Mouse (Mus musculus) ovary, adult 10 weeks (tissue): ENCODE results near the gene Eif2b5. TPM values are rescaled to one million over a fixed set of nuclear protein-coding genes. Genes with fewer than 3 reads are reported as not detected.

Experiments
- polyA plus RNA-seq: library from polyadenylated mRNA; stranded (reverse); fragments of 350-450 nt; fragmentation: Illumina TruSeq; extraction: RNeasy Lipid Tissue Mini Kit (QIAGEN cat#74804); gene quantifications from one replicate; pipeline ENCODE4 v1.2.3, GENCODE M21; 2014

The Eif2b5 gene
- polyA plus RNA-seq: 8.2 TPM

DNA sequence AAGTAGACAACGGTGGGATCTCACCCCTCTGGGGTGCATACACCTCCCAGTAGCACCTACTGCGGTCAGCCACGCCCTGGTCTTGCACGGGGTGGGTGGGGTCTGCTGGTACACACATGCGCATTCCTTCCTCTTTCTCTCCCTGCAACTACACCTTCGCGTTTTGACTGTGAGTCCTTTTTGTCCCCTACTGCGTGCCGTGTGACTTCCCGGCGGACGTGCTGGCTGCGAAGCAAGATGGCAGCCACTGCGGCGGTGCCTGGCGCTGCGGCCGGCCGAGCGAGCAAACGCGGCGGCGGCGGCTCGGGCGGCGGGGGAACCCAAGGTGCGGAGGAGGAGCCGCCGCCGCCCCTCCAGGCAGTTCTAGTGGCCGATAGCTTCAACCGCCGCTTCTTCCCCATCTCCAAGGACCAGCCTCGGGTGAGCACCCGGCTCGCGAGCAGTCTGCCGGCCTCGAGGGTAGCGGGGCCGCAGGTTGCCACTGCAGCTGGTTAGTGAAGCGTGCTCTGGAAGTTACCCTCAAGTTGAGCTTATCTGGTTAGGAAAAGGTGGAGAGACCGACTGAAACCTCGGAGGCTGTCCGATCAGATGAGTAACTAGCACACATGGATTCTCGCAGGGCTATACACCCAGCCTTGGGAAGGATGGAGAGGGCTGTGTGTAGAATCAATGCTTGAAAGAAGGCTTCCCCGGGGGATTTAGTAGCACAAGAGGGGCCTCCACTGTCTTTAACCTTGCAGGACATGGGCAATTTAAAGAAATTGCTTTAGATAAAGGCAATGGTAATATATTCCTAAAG lies at the start of gene Eif2b5:
Gene Eif2b5, plus strand, starts transcription at position 141 of the 799 bp plus-strand sequence.

DNA sequence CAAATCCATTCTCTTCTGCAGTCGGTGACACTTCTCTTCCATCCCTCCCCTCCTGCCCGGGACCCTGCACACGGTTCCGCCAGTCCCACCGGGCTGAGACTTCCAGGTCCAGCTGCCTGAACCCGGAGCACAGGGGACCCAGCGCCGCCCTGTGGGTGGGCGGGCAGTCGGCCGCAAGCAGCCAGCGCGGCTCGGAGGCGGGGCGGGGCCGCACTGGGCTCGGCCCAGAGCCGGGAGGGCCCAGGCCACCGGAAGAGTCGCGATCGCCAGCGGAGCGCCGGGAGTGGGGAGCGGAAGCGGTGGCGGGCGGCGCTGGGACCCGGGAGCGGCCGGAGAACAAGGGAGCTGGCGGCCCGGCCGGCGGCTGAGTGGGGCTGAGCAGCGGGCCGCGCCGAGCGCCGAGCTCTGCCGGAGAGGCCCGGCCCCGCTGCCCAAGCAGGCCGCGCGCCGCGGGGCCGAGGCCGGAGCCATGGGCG lies 18.1 kb downstream of the Eif2b5 start, which contains the start of gene Dvl3:
Gene Dvl3, plus strand, starts transcription at position 257 of the 476 bp plus-strand sequence.

DNA sequence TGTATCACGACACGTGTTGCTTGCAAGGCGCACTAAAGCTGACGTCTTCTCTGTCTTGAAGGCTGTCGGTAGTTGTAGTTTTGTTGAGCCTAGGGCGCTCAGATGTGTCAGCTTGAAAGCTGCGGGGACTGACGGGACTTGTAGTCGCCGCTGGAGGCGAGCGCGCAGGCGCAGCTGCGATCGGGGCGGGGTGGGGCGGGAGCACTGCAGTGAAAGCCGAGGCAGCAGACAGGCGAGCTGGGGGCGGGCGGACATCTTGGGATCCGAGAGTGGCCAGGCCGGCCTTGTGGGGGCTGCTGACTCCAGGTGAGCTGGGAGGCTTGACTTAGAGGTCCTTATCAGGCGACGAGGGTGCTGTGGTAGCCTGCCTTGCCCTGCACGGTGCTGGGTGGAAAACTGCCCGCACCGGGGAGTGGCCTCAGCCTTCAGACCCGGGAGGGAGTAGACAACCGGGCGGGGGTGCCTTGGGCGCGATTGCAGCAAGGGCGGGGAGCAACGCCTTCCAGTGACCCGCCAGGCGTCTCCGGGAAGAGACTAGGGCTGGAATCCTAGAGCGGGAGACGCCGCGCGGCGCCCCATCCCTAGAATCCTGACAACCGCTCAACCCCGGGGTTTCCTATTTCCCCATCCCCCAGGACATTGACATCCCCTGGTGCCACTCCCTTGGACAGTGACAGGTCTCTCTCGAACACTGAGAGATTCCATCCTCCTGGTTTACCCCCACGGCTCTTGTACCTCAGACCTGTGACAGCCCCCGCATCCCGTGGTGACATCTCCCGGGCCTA lies 36.9 kb downstream of the Eif2b5 start, which contains the start of gene Ap2m1:
Gene Ap2m1, plus strand, starts transcription at position 183 of the 785 bp plus-strand sequence.

GRCm38 (mm10) chr16:20548096-20548948 lies 49.7 kb downstream of the Eif2b5 start, which contains the start of gene Abcf3:
TSS of gene Abcf3 (plus strand) at chr16:20548577.

Other genes starting within 250 kb of the Eif2b5 start
- 76.5 TPM for gene Parl, start 196.4 kb upstream of the Eif2b5 start, polyA plus RNA-seq
- 0.20 TPM for gene Cyp2ab1, start 173.4 kb upstream of the Eif2b5 start, polyA plus RNA-seq
- gene Abcc5, start 72.4 kb upstream of the Eif2b5 start, polyA plus RNA-seq: 32.8 TPM
- gene Dvl3, start 18.2 kb downstream of the Eif2b5 start, polyA plus RNA-seq: 26.8 TPM
- 102 TPM for gene Ap2m1, start 36.7 kb downstream of the Eif2b5 start, polyA plus RNA-seq
- gene Abcf3, start 49.8 kb downstream of the Eif2b5 start, polyA plus RNA-seq: 8.6 TPM
- gene Vwa5b2, start 90.7 kb downstream of the Eif2b5 start, polyA plus RNA-seq: not detected
- 3.0 TPM for gene Eef1akmt4, start 112.8 kb downstream of the Eif2b5 start, polyA plus RNA-seq
- gene Gm49333, start 112.8 kb downstream of the Eif2b5 start, polyA plus RNA-seq: not detected
- gene Alg3, start 112.9 kb downstream of the Eif2b5 start, polyA plus RNA-seq: 6.3 TPM
- gene Camk2n2, start 122.5 kb downstream of the Eif2b5 start, polyA plus RNA-seq: not detected
- 1.1 TPM for gene Ece2, start 131.0 kb downstream of the Eif2b5 start, polyA plus RNA-seq
- 77.0 TPM for gene Psmd2, start 152.8 kb downstream of the Eif2b5 start, polyA plus RNA-seq
- 125 TPM for gene Eif4g1, start 169.5 kb downstream of the Eif2b5 start, polyA plus RNA-seq
- 0.26 TPM for gene Fam131a, start 194.4 kb downstream of the Eif2b5 start, polyA plus RNA-seq
- 29.2 TPM for gene Polr2h, start 218.8 kb downstream of the Eif2b5 start, polyA plus RNA-seq
- 0.29 TPM for gene Clcn2, start 218.9 kb downstream of the Eif2b5 start, polyA plus RNA-seq
- 0.09 TPM for gene Chrd, start 234.3 kb downstream of the Eif2b5 start, polyA plus RNA-seq
- not detected for gene Thpo, start 235.7 kb downstream of the Eif2b5 start, polyA plus RNA-seq